Mouse (Mus musculus) gastrocnemius, adult 2 months (tissue): ENCODE measurements around the gene Zswim1. TPM values are rescaled to one million over a fixed set of nuclear protein-coding genes. Genes with fewer than 3 reads are reported as not detected.
"Not testable (repeated sequence)": the region's sequence is repeated elsewhere in the genome, so short reads cannot be mapped to it uniquely, and the experiment has no call there.

ENCODE experiments used
- DNase-seq: peaks from one replicate; pipeline ENCODE4 v3.0.0; 2022
- H3K27ac ChIP-seq: fragments of 200-600 bp; 2 replicates; pipeline ENCODE4 v1.8.1; 2022; ENCODE audit warnings: mild to moderate bottlenecking
- H3K4me3 ChIP-seq: fragments of 200-600 bp; 2 replicates; pipeline ENCODE4 v1.8.1; 2022; ENCODE audit warnings: mild to moderate bottlenecking, moderate library complexity
- CTCF ChIP-seq: fragments of 200-600 bp; IDR thresholded peaks from 2 replicates; pipeline ENCODE4 v1.8.1; 2022; ENCODE audit warnings: antibody characterized with exemption, mild to moderate bottlenecking, moderate library complexity
- intact Hi-C: fragments of 180-260 bp; cut with DNase I; formaldehyde crosslinking; loops from one replicate; pipeline ENCODE4 v1.15.1; 2025
- total RNA-seq, 2 experiments: library from RNA; stranded (reverse); gene quantifications; 2 replicates each; pipeline ENCODE4 v1.2.3; 2021

The Zswim1 gene
- total RNA-seq, 2 experiments from 2014 or later: 4.6 to 4.9 TPM

GRCm38 (mm10) chr2:164862179-164862861 lies 39.8 kb downstream of the Zswim1 start:
- DNase-seq: peak; percentile 82
- TF ChIP-seq CTCF: no peak
- Histone ChIP-seq H3K27ac (peak overlapping the region; percentile 79), H3K4me3 (no peak overlapping the region; the same call in 1 of the 2 replicates)
- intact Hi-C loops: no loop called here

GRCm38 (mm10) chr2:164863411-164863810 lies 40.9 kb downstream of the Zswim1 start:
- H3K4me3 ChIP-seq, H3K27ac ChIP-seq, intact Hi-C loops: not testable (repeated sequence)
- peak; percentile 7 for DNase-seq

- peak; percentile 5 for DNase-seq
- Histone ChIP-seq H3K27ac (no peak overlapping the region), H3K4me3 (no peak overlapping the region)
- no peak for TF ChIP-seq CTCF
- intact Hi-C loops: no loop called here
These were observed 42.1 kb downstream of the Zswim1 start for GRCm38 (mm10) chr2:164864593-164864992.

- H3K4me3 ChIP-seq: no peak overlapping the region
- TF ChIP-seq CTCF: no peak
- peak; percentile 59 for DNase-seq
- intact Hi-C loops: no loop called here
- peak overlapping the region; percentile 72 for H3K27ac ChIP-seq
These were observed 44.5 kb downstream of the Zswim1 start for GRCm38 (mm10) chr2:164866741-164867551.

DNA sequence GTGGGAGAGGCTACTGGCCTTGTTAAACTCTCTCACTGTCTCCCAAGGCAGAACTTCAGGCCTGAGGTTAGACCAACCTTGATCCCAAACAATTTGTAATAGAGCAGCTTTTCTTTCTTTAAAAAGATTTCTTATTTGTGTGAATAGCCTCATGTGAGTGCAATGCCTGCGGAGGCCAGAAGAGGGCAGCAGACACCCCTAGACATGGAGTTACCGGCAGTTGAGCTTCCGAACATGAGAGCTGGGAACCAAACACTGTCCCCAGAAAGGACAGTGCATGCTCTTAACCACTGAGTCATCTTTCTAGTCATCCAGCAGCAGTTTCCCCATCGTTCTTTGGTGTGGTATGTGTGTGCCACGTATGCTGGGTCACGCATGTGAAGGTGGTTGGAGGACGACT lies 45.1 kb downstream of the Zswim1 start:
- intact Hi-C loops: no loop called here
- TF ChIP-seq CTCF: peak; percentile 66
- H3K27ac ChIP-seq: peak overlapping the region; percentile 72
- DNase-seq: peak; percentile 32
- no peak overlapping the region for H3K4me3 ChIP-seq

GRCm38 (mm10) chr2:164868491-164868890 lies 46.0 kb downstream of the Zswim1 start:
- Histone ChIP-seq H3K27ac (0 out of 2 replicates have a peak overlapping the region, but pooled peaks have one; percentile 72), H3K4me3 (no peak overlapping the region)
- intact Hi-C loops: no loop called here
- peak; percentile 20 for DNase-seq
- no peak for TF ChIP-seq CTCF

DNA sequence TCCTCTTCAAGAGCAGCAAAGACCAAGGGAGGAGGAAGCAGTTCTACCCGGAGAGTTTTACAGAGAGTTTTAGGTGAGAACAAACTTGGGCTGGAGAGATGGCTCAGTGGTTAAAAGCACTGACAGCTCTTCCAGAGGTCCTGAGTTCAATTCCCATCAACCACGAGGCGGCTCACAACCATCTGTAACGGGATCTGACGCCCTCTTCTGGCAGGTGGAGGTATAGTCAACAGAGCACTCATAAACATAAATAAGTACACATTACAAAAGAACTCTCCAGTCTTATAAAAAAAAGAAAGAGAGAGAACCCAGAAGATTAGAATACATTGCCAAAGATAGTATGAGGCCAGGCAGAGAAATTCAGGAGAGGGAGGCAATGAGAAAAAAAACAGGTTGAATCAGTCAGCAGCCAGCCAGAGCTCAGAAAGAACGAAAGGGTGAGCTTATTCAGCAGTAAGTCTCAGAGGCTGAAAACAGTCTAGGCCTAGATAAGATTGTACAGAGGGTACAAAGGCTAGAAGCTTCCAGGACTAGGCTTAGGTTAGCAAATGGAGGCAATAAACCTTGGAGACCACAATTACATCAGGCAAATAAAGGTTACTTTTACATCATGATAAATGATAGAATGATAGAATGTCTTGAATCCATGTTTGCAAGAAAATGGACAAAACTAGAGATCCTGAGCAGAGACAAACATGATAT lies 49.3 kb downstream of the Zswim1 start:
- no peak; the same call in 1 of the 2 replicates for TF ChIP-seq CTCF
- intact Hi-C loops: no loop called here
- DNase-seq: no peak

DNA sequence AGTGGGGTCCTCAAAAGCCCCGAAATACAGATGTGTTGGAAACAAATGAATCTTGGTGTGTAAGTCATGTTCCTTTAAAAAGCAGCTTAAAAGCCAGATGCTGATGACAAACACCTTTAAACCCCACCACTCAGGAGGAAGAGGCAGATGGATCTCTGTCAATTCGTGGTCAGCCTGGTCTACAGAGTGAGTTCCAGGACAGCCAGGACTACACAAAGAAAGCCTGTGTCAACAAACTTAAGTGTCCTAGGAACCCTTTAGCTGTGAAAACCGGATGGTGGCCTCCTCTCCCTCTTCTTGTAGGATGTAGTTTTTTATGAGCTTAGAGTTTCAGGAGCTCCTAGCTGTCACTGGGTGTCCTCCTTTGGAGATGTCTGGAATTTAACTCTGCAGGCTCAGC lies 51.1 kb downstream of the Zswim1 start:
- intact Hi-C loops: no loop called here
- no peak for DNase-seq
- H3K27ac ChIP-seq: peak overlapping the region; percentile 100
- TF ChIP-seq CTCF: no peak
- H3K4me3 ChIP-seq: peak overlapping the region; percentile 64

More for the DNA sequence above, 49.3 kb downstream of the Zswim1 start:
- no peak overlapping the region for H3K27ac ChIP-seq
- no peak overlapping the region for H3K4me3 ChIP-seq

- H3K4me3 ChIP-seq: peak overlapping the region; percentile 64
- peak overlapping the region; percentile 100 for H3K27ac ChIP-seq
- TF ChIP-seq CTCF: no peak
- DNase-seq: peak; percentile 68
- intact Hi-C loops: no loop called here
These were observed 51.8 kb downstream of the Zswim1 start for GRCm38 (mm10) chr2:164874239-164874769.

DNA sequence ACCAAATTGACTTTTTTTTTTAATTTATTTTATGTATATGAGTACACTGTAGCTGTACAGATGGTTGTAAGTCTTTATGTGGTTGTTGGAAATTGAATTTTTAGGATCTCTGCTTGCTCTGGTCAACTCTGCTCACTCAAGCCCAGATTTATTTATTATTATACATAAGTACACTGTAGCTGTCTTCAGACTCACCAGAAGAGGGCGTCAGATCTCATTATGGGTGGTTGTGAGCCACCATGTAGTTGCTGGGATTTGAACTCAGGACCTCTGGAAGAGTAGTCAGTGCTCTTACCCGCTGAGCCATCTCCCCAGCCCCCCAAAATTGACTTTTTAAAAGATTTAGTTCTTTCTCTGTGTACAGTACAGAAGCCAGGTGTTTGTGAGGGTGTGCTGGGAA lies 53.2 kb downstream of the Zswim1 start:
- peak; percentile 5 for DNase-seq
- H3K27ac ChIP-seq: peak overlapping the region; percentile 100
- intact Hi-C loops, H3K4me3 ChIP-seq: not testable (repeated sequence)
- TF ChIP-seq CTCF: peak; percentile 35

Other genes starting within 250 kb of the Zswim1 start
- not detected for gene Spint3, start 249.2 kb upstream of the Zswim1 start, total RNA-seq
- gene Wfdc6a, start 237.2 kb upstream of the Zswim1 start, total RNA-seq: not detected
- gene Eppin, start 229.1 kb upstream of the Zswim1 start, total RNA-seq: not detected
- not detected for gene Wfdc6b, start 209.2 kb upstream of the Zswim1 start, total RNA-seq
- gene Wfdc8, start 209.1 kb upstream of the Zswim1 start, total RNA-seq: not detected
- gene Wfdc16, start 183.9 kb upstream of the Zswim1 start, total RNA-seq: not detected
- gene Wfdc10, start 166.6 kb upstream of the Zswim1 start, total RNA-seq: not detected
- not detected for gene Wfdc9, start 166.1 kb upstream of the Zswim1 start, total RNA-seq
- not detected for gene Wfdc11, start 148.6 kb upstream of the Zswim1 start, total RNA-seq
- gene Wfdc13, start 137.6 kb upstream of the Zswim1 start, total RNA-seq: not detected
- not detected for gene Spint4, start 124.2 kb upstream of the Zswim1 start, total RNA-seq
- not detected for gene Spint5, start 107.4 kb upstream of the Zswim1 start, total RNA-seq
- not detected for gene Wfdc3, start 76.8 kb upstream of the Zswim1 start, total RNA-seq
- 10 to 100 TPM; 18.5 to 19.4 TPM for gene Dnttip1, start 76.7 kb upstream of the Zswim1 start, total RNA-seq
- gene Ube2c, start 52.8 kb upstream of the Zswim1 start, total RNA-seq: under 1 TPM; 0.20 to 0.33 TPM
- gene Tnnc2, start 42.7 kb upstream of the Zswim1 start, total RNA-seq: over 10,000 TPM; 14,820 to 17,621 TPM
- 10 to 100 TPM; 20.6 to 25.6 TPM for gene Snx21, start 36.9 kb upstream of the Zswim1 start, total RNA-seq
- 1 to 10 TPM; 7.9 to 8.6 TPM for gene Acot8, start 17.8 kb upstream of the Zswim1 start, total RNA-seq
- 1 to 10 TPM; 1.2 to 1.4 TPM for gene Zswim3, start 17.6 kb upstream of the Zswim1 start, total RNA-seq
- gene Spata25, start 5.9 kb downstream of the Zswim1 start, total RNA-seq: under 1 TPM in 1 of 2 experiments, not detected in 1; 0.84 TPM
- gene Ctsa, start 10.2 kb downstream of the Zswim1 start, total RNA-seq: 10 to 100 TPM; 50.2 to 58.1 TPM
- gene Neurl2, start 10.8 kb downstream of the Zswim1 start, total RNA-seq: 10 to 100 TPM; 31.1 to 37.0 TPM
- gene Pltp, start 35.0 kb downstream of the Zswim1 start, total RNA-seq: 10 to 100 TPM; 11.4 to 20.1 TPM
- gene Pcif1, start 56.6 kb downstream of the Zswim1 start, total RNA-seq: 10 to 100 TPM; 25.6 TPM
- 10 to 100 TPM in 1 of 2 experiments, 1 to 10 TPM in 1; 9.7 to 10.5 TPM for gene Zfp335, start 89.1 kb downstream of the Zswim1 start, total RNA-seq
- 1 to 10 TPM in 1 of 2 experiments, under 1 TPM in 1; 0.46 to 1.1 TPM for gene Mmp9, start 118.1 kb downstream of the Zswim1 start, total RNA-seq
- under 1 TPM; 0.36 to 0.53 TPM for gene Slc12a5, start 138.1 kb downstream of the Zswim1 start, total RNA-seq
- gene Ncoa5, start 212.2 kb downstream of the Zswim1 start, total RNA-seq: 10 to 100 TPM; 13.2 to 14.6 TPM
- gene Cd40, start 232.9 kb downstream of the Zswim1 start, total RNA-seq: under 1 TPM; 0.69 to 0.75 TPM